Mouse (Mus musculus) lung, embryonic 14.5 days (tissue): ENCODE results near the gene Clstn2. TPM values are rescaled to one million over a fixed set of nuclear protein-coding genes. Genes with fewer than 3 reads are reported as not detected.
A peak's percentile ranks its signal among the peaks of the same experiment; 100 is the strongest.

Source experiments
- ATAC-seq: fragments of 200-750 bp; cut with Nextera tagmentation; 2 replicates; pipeline ENCODE4 v1.8.0; 2017; ENCODE audit warnings: mild to moderate bottlenecking, moderate TSS enrichment, moderate library complexity; ENCODE audit not compliant: insufficient read depth
- DNase-seq: peaks from one replicate; pipeline ENCODE4 v3.0.0-alpha.2; 2015
- H3K27ac ChIP-seq: fragments of 300-500 bp; sonication (generic); 2 replicates; pipeline ENCODE4 v1.5.1; 2014; ENCODE audit warnings: low read depth, mild to moderate bottlenecking, moderate library complexity
- H3K27me3 ChIP-seq: fragments of 300-500 bp; sonication (generic); 2 replicates; pipeline ENCODE4 v1.6.1; 2014; ENCODE audit warnings: low read length, control low read depth; ENCODE audit not compliant: insufficient read depth
- H3K36me3 ChIP-seq: fragments of 300-500 bp; sonication (generic); 2 replicates; pipeline ENCODE4 v1.6.1; 2014; ENCODE audit warnings: control low read depth; ENCODE audit not compliant: insufficient read depth
- H3K4me1 ChIP-seq: fragments of 300-500 bp; sonication (generic); 2 replicates; pipeline ENCODE4 v1.6.1; 2014; ENCODE audit warnings: antibody characterized with exemption, control low read depth; ENCODE audit not compliant: insufficient read depth
- H3K4me2 ChIP-seq: fragments of 300-500 bp; sonication (generic); 2 replicates; pipeline ENCODE4 v1.6.1; 2014; ENCODE audit warnings: mild to moderate bottlenecking
- H3K4me3 ChIP-seq: fragments of 300-500 bp; sonication (generic); 2 replicates; pipeline ENCODE4 v1.5.1; 2014; ENCODE audit warnings: low read depth, low read length
- H3K9ac ChIP-seq: fragments of 300-500 bp; sonication (generic); 2 replicates; pipeline ENCODE4 v1.6.1; 2014
- H3K9me3 ChIP-seq: fragments of 300-500 bp; sonication (generic); 2 replicates; pipeline ENCODE4 v1.6.1; 2016; ENCODE audit warnings: low read depth, low read length, control low read depth
- CTCF ChIP-seq: IDR thresholded peaks from 2 replicates; pipeline ENCODE4 v1.5.1; 2016; ENCODE audit warnings: antibody characterized with exemption, low read depth
- WGBS: fragments of 180-500 bp; shearing (Covaris S2); extraction: QIAGEN DNeasy Blood & Tissue Kit; methylation state at CpG from one replicate; pipeline ENCODE4 v1.1.7; 2014; 5-methylcytosine and 5-hydroxymethylcytosine counted together
- polyA plus RNA-seq: library from polyadenylated mRNA; unstranded; fragments of >200 nt; fragmentation: Nextera tagmentation; extraction: Ambion mirVana; gene quantifications from 2 replicates; pipeline ENCODE4 v1.2.1, GENCODE M21; 2014

The Clstn2 gene
- polyA plus RNA-seq, 1 experiment from 2014 or later, result 2.0 TPM

- no peak overlapping the region for H3K4me2 ChIP-seq
- ATAC-seq (peak; percentile 31; the same call in 1 of the 2 replicates), DNase-seq (peak; percentile 21)
- 30% methylated on average over 3 of the region's 3 CpGs for WGBS
- no peak overlapping the region for H3K9ac ChIP-seq
- H3K4me1 ChIP-seq, result no peaks in the 10 kb centered on the region
- H3K36me3 ChIP-seq, result no peaks in the 10 kb centered on the region
- no peaks in the 10 kb centered on the region for H3K9me3 ChIP-seq
- H3K27me3 ChIP-seq, result no peaks in the 10 kb centered on the region
- peak overlapping the region; percentile 10; the same call in 1 of the 2 replicates for H3K27ac ChIP-seq
- no peak overlapping the region for H3K4me3 ChIP-seq
- no peak for TF ChIP-seq CTCF
Observed at GRCm38 (mm10) chr9:97813157-97813556, 219.8 kb downstream of the Clstn2 start.

- no peak for ATAC-seq
- no peak for TF ChIP-seq CTCF
- DNase-seq, result no peak
- Histone ChIP-seq H3K4me2 (no peak overlapping the region), H3K9ac (no peak overlapping the region), H3K27me3 (no peaks in the 10 kb centered on the region), H3K4me3 (no peak overlapping the region), H3K36me3 (no peaks in the 10 kb centered on the region), H3K4me1 (no peaks in the 10 kb centered on the region), H3K9me3 (no peaks in the 10 kb centered on the region), H3K27ac (no peak overlapping the region)
- 61% methylated on average over 5 of the region's 5 CpGs for WGBS
Observed at GRCm38 (mm10) chr9:97807031-97807430, 225.9 kb downstream of the Clstn2 start.

DNA sequence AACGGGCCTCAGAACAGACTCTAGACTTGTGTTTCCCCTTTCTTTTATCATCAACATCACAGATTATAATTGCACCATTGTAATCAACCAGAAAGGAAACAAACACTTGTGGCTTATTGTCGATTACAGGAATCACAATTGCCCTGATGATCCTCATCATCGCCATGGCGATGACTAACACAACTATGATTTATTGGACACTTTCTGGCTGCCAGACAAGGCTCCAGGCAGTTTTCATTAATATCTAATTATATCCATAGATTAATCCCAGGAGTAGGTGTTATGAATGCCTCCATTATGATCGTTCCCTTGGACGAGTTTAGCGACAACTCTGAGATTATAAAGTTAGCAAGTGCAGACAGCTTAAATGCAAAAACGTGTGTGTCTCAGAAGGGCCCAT lies 239.3 kb downstream of the Clstn2 start:
- Histone ChIP-seq H3K4me2 (no peak overlapping the region), H3K4me1 (no peaks in the 10 kb centered on the region), H3K9me3 (no peaks in the 10 kb centered on the region), H3K36me3 (no peaks in the 10 kb centered on the region), H3K9ac (no peak overlapping the region), H3K4me3 (no peak overlapping the region), H3K27me3 (no peaks in the 10 kb centered on the region), H3K27ac (no peak overlapping the region)
- TF ChIP-seq CTCF, result no peak
- 61% methylated on average over 8 of the region's 8 CpGs for WGBS
- ATAC-seq, result no peak
- DNase-seq, result no peak

GRCm38 (mm10) chr9:97788151-97788670 lies 244.8 kb downstream of the Clstn2 start:
- ATAC-seq (no peak), DNase-seq (no peak)
- no peaks in the 10 kb centered on the region for H3K4me1 ChIP-seq
- no peak overlapping the region for H3K27ac ChIP-seq
- no peak overlapping the region for H3K4me2 ChIP-seq
- no peaks in the 10 kb centered on the region for H3K36me3 ChIP-seq
- H3K4me3 ChIP-seq, result no peak overlapping the region
- 55% methylated on average over 5 of the region's 5 CpGs for WGBS
- H3K9me3 ChIP-seq, result no peaks in the 10 kb centered on the region
- H3K9ac ChIP-seq, result no peak overlapping the region
- no peak for TF ChIP-seq CTCF
- no peaks in the 10 kb centered on the region for H3K27me3 ChIP-seq

GRCm38 (mm10) chr9:97780032-97780616 lies 252.9 kb downstream of the Clstn2 start:
- no peak for DNase-seq
- H3K4me1 ChIP-seq, result no peaks in the 10 kb centered on the region
- no peak overlapping the region for H3K9ac ChIP-seq
- no peak for ATAC-seq
- H3K36me3 ChIP-seq, result no peaks in the 10 kb centered on the region
- H3K4me3 ChIP-seq, result no peak overlapping the region
- no peak for TF ChIP-seq CTCF
- 45% methylated on average over 5 of the region's 5 CpGs for WGBS
- H3K27me3 ChIP-seq, result no peaks in the 10 kb centered on the region
- no peaks in the 10 kb centered on the region for H3K9me3 ChIP-seq
- H3K4me2 ChIP-seq, result no peak overlapping the region
- H3K27ac ChIP-seq, result no peak overlapping the region

DNA sequence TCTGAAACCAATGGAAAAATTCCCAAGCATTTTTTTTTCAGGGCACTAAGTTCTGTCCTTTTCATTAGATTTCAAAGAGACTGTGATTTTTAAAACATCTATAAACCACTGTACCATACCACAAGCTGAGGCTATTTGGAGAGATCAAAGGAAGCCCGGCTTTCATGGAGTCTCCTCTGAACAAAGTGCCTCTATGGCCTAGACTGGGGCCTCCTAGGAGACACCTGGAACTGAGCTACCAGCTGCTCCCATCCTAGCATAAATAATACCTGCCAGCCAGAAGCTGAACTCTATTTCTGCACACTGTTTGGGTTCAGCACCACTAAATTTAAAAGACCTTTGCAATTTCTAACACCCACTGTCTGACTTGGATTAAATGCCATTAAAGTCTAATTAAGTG lies 257.2 kb downstream of the Clstn2 start:
- Histone ChIP-seq H3K4me1 (no peaks in the 10 kb centered on the region), H3K4me2 (no peak overlapping the region), H3K27me3 (no peaks in the 10 kb centered on the region), H3K9ac (no peak overlapping the region), H3K36me3 (no peaks in the 10 kb centered on the region), H3K9me3 (no peaks in the 10 kb centered on the region), H3K4me3 (no peak overlapping the region), H3K27ac (no peak overlapping the region)
- no peak for DNase-seq
- ATAC-seq, result no peak
- no peak for TF ChIP-seq CTCF
- 72% methylated on average over 1 of the region's 1 CpGs for WGBS

GRCm38 (mm10) chr9:97774991-97775390 lies 258.0 kb downstream of the Clstn2 start:
- no peak for TF ChIP-seq CTCF
- 78% methylated on average over 1 of the region's 1 CpGs for WGBS
- Histone ChIP-seq H3K9me3 (no peaks in the 10 kb centered on the region), H3K4me3 (no peak overlapping the region), H3K36me3 (no peaks in the 10 kb centered on the region), H3K4me2 (no peak overlapping the region), H3K27ac (no peak overlapping the region), H3K9ac (no peak overlapping the region), H3K4me1 (no peaks in the 10 kb centered on the region), H3K27me3 (no peaks in the 10 kb centered on the region)
- DNase-seq (no peak), ATAC-seq (no peak)

- Histone ChIP-seq H3K4me3 (no peak overlapping the region), H3K27me3 (no peaks in the 10 kb centered on the region), H3K4me1 (no peaks in the 10 kb centered on the region), H3K4me2 (no peak overlapping the region), H3K36me3 (no peaks in the 10 kb centered on the region), H3K9ac (no peak overlapping the region), H3K27ac (no peak overlapping the region), H3K9me3 (no peaks in the 10 kb centered on the region)
- ATAC-seq, result no peak
- TF ChIP-seq CTCF, result no peak
- WGBS, result 81% methylated on average over 3 of the region's 3 CpGs
- no peak for DNase-seq
Observed at GRCm38 (mm10) chr9:97773911-97774310, 259.1 kb downstream of the Clstn2 start.
